ENCODE assay signal across 19 mouse cellular contexts in the genomic region with DNA sequence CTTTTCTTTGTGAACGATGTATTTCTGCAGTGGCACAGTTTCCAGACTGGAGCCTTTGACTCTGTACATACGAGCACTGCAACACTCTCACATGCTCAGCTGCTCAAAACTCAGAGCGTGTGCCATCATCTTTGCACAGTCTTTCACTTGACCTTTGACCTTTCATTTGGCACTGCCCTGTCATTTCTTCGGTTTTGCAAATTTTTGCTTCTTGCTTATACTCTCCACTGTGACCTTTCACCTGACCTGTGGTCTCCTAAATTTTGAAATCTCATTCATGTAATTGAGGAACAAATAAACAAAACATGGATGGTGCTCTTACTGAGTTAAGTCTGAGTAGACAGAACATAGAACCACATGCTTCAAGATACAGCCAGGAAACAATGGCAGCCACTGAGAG.
"Had no signal": no experiment of that assay in that cellular context is flagged by ENCODE, and none has a peak within 500 bp of the region (broad histone marks: within the 10 kb centered on the region; RNA-seq: fewer than 3 reads in every experiment).

No protein-coding gene starts in this region.

- H3K27me3 ChIP-seq: intestine, embryonic 15.5 days; limb, embryonic 12.5 days; limb, embryonic 15.5 days; liver, embryonic 13.5 days; lung, embryonic 15.5 days; neural tube, embryonic 12.5 days; neural tube, embryonic 15.5 days; stomach, embryonic 15.5 days had no signal

- H3K4me2 ChIP-seq: intestine, embryonic 15.5 days; limb, embryonic 12.5 days; limb, embryonic 15.5 days; liver, embryonic 13.5 days; lung, embryonic 15.5 days; midbrain, embryonic 11.5 days; neural tube, embryonic 12.5 days; neural tube, embryonic 15.5 days; stomach, embryonic 15.5 days had no signal

- H3K4me1 ChIP-seq: liver, embryonic 13.5 days; neural tube, embryonic 12.5 days; neural tube, embryonic 15.5 days had no signal

- H3K27ac ChIP-seq: intestine, embryonic 15.5 days; limb, embryonic 15.5 days; liver, embryonic 13.5 days; lung, embryonic 15.5 days; neural tube, embryonic 12.5 days; neural tube, embryonic 15.5 days; stomach, embryonic 15.5 days had no signal

- H3K36me3 ChIP-seq: intestine, embryonic 15.5 days; limb, embryonic 12.5 days; limb, embryonic 15.5 days; liver, embryonic 13.5 days; lung, embryonic 15.5 days; neural tube, embryonic 12.5 days; neural tube, embryonic 15.5 days; stomach, embryonic 15.5 days had no signal

- H3K9me3 ChIP-seq: intestine, embryonic 15.5 days; limb, embryonic 12.5 days; limb, embryonic 15.5 days; liver, embryonic 13.5 days; lung, embryonic 15.5 days; neural tube, embryonic 12.5 days; neural tube, embryonic 15.5 days; stomach, embryonic 15.5 days had no signal

- H3K9ac ChIP-seq: intestine, embryonic 15.5 days; limb, embryonic 12.5 days; limb, embryonic 15.5 days; liver, embryonic 13.5 days; lung, embryonic 15.5 days; neural tube, embryonic 12.5 days; neural tube, embryonic 15.5 days; stomach, embryonic 15.5 days had no signal

- H3K4me3 ChIP-seq: intestine, embryonic 15.5 days; limb, embryonic 12.5 days; limb, embryonic 15.5 days; liver, embryonic 13.5 days; lung, embryonic 15.5 days; neural tube, embryonic 12.5 days; neural tube, embryonic 15.5 days; stomach, embryonic 15.5 days had no signal

- ATAC-seq: intestine, embryonic 15.5 days had no signal

- DNase-seq: kidney, adult 11 months; kidney, adult 8-10 months; kidney, postnatal 14 days; kidney, postnatal 4 days; liver, embryonic 13.5 days; lung, postnatal 4 days; midbrain, embryonic 14.5 days; retina, postnatal 1 day; right cerebral cortex, postnatal 25 days; spleen, adult 18-20 months; thymus, postnatal 25 days had no signal
